Mouse (Mus musculus): ENCODE results near the gene Vegfd. TPM values are rescaled to one million over a fixed set of nuclear protein-coding genes. Genes with fewer than 3 reads are reported as not detected.
A peak's percentile ranks its signal among the peaks of the same experiment; 100 is the strongest.

Gene Vegfd
- polyA plus RNA-seq (2015; fragmentation: Nextera tagmentation; extraction: Ambion mirVana), result 26.6 and 26.8 TPM in 2 replicates

DNA sequence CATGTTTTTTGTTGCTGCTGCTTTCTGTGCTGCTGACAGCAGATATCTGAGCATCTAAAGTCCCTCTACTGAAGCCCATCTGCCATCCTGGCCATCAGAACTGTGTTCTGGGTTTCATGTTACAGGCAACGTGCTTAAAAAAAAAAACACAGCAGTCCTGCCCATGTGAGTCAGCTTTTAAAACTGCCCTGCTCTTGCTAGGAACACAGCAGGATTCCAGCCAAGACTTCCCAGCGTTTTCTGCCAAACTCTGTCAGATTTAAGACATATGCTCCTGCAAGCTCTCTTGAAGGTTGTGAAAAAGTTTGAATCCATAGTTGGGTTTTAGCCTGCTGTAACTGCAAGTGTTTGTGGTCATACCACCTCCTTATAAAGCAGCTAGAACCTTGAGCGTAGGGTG is at the start of gene Vegfd:
Gene Vegfd, plus strand, starts transcription at position 298 of the 400 bp plus-strand sequence.
- DNase-seq (ENCODE audit: low spot score), result peak; percentile 75

GRCm38 (mm10) chrX:164323391-164323913 is 49.7 kb upstream of the Vegfd start:
- Histone ChIP-seq H3K36me3 (ENCODE audit: insufficient read depth, low read length) (no peaks in the 10 kb centered on the region), H3K4me2 (replicated peaks; ENCODE audit: low read depth, low read length) (no peak overlapping the region), H3K4me1 (ENCODE audit: insufficient read depth, low read depth, low read length) (no peaks in the 10 kb centered on the region), H3K9me3 (ENCODE audit: low read length) (no peaks in the 10 kb centered on the region), H3K9ac (replicated peaks; ENCODE audit: low read depth) (no peak overlapping the region), H3K27me3 (replicated peaks; ENCODE audit: insufficient read depth, low read length) (no peaks in the 10 kb centered on the region), H3K27ac (ENCODE audit: low read length) (no peak overlapping the region), H3K4me3 (ENCODE audit: low read depth, low read length) (no peak overlapping the region)
- no peak for DNase-seq (ENCODE audit: low spot score)
- no peak for ATAC-seq
- TF ChIP-seq CTCF (IDR thresholded peaks at IDR 0.05), result no peak
- no peak for TF ChIP-seq EP300 (IDR thresholded peaks at IDR 0.05)
- WGBS, result 60% methylated on average over 4 of the region's 4 CpGs

More for the DNA sequence above, at the start of gene Vegfd:
- ATAC-seq, result peak; percentile 56
- Histone ChIP-seq H3K4me1 (ENCODE audit: insufficient read depth, low read depth, low read length) (no peaks in the 10 kb centered on the region), H3K27ac (ENCODE audit: low read length) (no peak within 1 kb of the TSS), H3K27me3 (replicated peaks; ENCODE audit: insufficient read depth, low read length) (no peaks in the 10 kb centered on the region), H3K4me3 (ENCODE audit: low read depth, low read length) (no peak within 1 kb of the TSS; the same call in 1 of the 2 replicates), H3K9me3 (ENCODE audit: low read length) (no peaks in the 10 kb centered on the region), H3K36me3 (ENCODE audit: insufficient read depth, low read length) (no peaks in the 10 kb centered on the region), H3K9ac (replicated peaks; ENCODE audit: low read depth) (no peak within 1 kb of the TSS), H3K4me2 (replicated peaks; ENCODE audit: low read depth, low read length) (no peak within 1 kb of the TSS)
- 11% methylated on average over 3 of the region's 3 CpGs for WGBS
- TF ChIP-seq EP300 (IDR thresholded peaks at IDR 0.05) (no peak), CTCF (IDR thresholded peaks at IDR 0.05) (no peak)

DNA sequence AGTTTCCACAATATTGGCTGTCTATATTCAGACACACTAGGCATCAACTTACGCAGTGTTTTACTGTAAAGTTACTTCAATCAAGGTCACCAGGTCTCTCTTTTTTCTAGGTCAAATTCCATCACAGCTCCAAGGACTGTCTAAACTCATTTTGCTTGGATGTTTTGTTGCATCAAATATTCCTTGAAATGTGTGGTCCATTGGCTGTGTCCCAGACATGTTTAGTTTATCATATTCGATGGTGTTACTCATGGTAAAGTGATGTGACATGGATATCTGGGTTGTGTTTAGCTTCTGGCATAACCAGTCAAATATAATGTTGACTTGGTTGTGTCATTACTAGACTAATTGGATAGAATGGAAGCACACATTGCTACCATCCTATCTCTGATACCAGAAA is 42.8 kb upstream of the Vegfd start:
- Histone ChIP-seq H3K4me1 (ENCODE audit: insufficient read depth, low read depth, low read length) (no peaks in the 10 kb centered on the region), H3K9ac (replicated peaks; ENCODE audit: low read depth) (no peak overlapping the region)
- 73% methylated on average over 2 of the region's 2 CpGs for WGBS

DNA sequence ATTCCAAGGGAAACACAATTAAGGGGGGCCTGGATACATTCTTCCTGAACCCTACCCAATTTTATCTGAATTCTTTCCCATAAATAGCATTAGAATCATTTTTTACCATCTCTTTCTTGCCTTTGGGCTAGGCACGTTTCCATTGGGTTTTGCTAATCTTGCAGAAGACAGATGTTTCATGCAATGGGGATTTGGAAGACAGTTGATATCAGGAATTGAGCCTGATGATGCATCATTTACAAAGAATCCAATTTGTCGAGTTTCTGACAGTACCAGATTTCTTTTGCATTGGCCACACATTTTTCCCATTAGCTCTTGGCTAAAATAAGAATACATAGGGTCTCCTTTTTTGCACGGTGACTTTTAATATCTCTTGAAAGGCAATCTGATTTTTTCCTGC is 42.4 kb upstream of the Vegfd start:
- 58% methylated on average over 3 of the region's 3 CpGs for WGBS
- H3K4me2 ChIP-seq (replicated peaks; ENCODE audit: low read depth, low read length), result no peak overlapping the region
- H3K9me3 ChIP-seq (ENCODE audit: low read length), result no peaks in the 10 kb centered on the region
- TF ChIP-seq EP300 (IDR thresholded peaks at IDR 0.05) (no peak), CTCF (IDR thresholded peaks at IDR 0.05) (no peak)
- H3K9ac ChIP-seq (replicated peaks; ENCODE audit: low read depth), result no peak overlapping the region
- no peaks in the 10 kb centered on the region for H3K4me1 ChIP-seq (ENCODE audit: insufficient read depth, low read depth, low read length)
- ATAC-seq, result no peak
- no peak for DNase-seq (ENCODE audit: low spot score)
- no peak overlapping the region for H3K4me3 ChIP-seq (ENCODE audit: low read depth, low read length)
- no peaks in the 10 kb centered on the region for H3K36me3 ChIP-seq (ENCODE audit: insufficient read depth, low read length)
- H3K27me3 ChIP-seq (replicated peaks; ENCODE audit: insufficient read depth, low read length), result no peaks in the 10 kb centered on the region
- no peak overlapping the region for H3K27ac ChIP-seq (ENCODE audit: low read length)

More for the DNA sequence above, 42.8 kb upstream of the Vegfd start:
- Histone ChIP-seq H3K27ac (ENCODE audit: low read length) (no peak overlapping the region), H3K4me2 (replicated peaks; ENCODE audit: low read depth, low read length) (no peak overlapping the region), H3K4me3 (ENCODE audit: low read depth, low read length) (no peak overlapping the region), H3K36me3 (ENCODE audit: insufficient read depth, low read length) (no peaks in the 10 kb centered on the region), H3K27me3 (replicated peaks; ENCODE audit: insufficient read depth, low read length) (no peaks in the 10 kb centered on the region), H3K9me3 (ENCODE audit: low read length) (no peaks in the 10 kb centered on the region)
- ATAC-seq, result no peak
- DNase-seq (ENCODE audit: low spot score), result no peak
- no peak for TF ChIP-seq CTCF (IDR thresholded peaks at IDR 0.05)

- ATAC-seq, result no peak
Measured at GRCm38 (mm10) chrX:164338591-164338990, 34.6 kb upstream of the Vegfd start.

GRCm38 (mm10) chrX:164345359-164345938 is 27.7 kb upstream of the Vegfd start:
- no peak overlapping the region for H3K4me3 ChIP-seq (ENCODE audit: low read depth, low read length)
- DNase-seq (ENCODE audit: low spot score) (no peak), ATAC-seq (no peak)
- WGBS, result 75% methylated on average over 4 of the region's 4 CpGs
- no peaks in the 10 kb centered on the region for H3K9me3 ChIP-seq (ENCODE audit: low read length)
- no peak overlapping the region for H3K9ac ChIP-seq (replicated peaks; ENCODE audit: low read depth)
- H3K27ac ChIP-seq (ENCODE audit: low read length), result no peak overlapping the region
- TF ChIP-seq CTCF (IDR thresholded peaks at IDR 0.05) (no peak), EP300 (IDR thresholded peaks at IDR 0.05) (no peak)
- H3K4me2 ChIP-seq (replicated peaks; ENCODE audit: low read depth, low read length), result no peak overlapping the region
- no peaks in the 10 kb centered on the region for H3K27me3 ChIP-seq (replicated peaks; ENCODE audit: insufficient read depth, low read length)
- H3K36me3 ChIP-seq (ENCODE audit: insufficient read depth, low read length), result no peaks in the 10 kb centered on the region
- H3K4me1 ChIP-seq (ENCODE audit: insufficient read depth, low read depth, low read length), result no peaks in the 10 kb centered on the region

More at GRCm38 (mm10) chrX:164338591-164338990, 34.6 kb upstream of the Vegfd start:
- Histone ChIP-seq H3K27me3 (replicated peaks; ENCODE audit: insufficient read depth, low read length) (no peaks in the 10 kb centered on the region), H3K4me3 (ENCODE audit: low read depth, low read length) (no peak overlapping the region), H3K4me2 (replicated peaks; ENCODE audit: low read depth, low read length) (no peak overlapping the region), H3K36me3 (ENCODE audit: insufficient read depth, low read length) (no peaks in the 10 kb centered on the region), H3K27ac (ENCODE audit: low read length) (no peak overlapping the region), H3K9ac (replicated peaks; ENCODE audit: low read depth) (no peak overlapping the region), H3K9me3 (ENCODE audit: low read length) (no peaks in the 10 kb centered on the region), H3K4me1 (ENCODE audit: insufficient read depth, low read depth, low read length) (no peaks in the 10 kb centered on the region)
- no peak for DNase-seq (ENCODE audit: low spot score)
- TF ChIP-seq CTCF (IDR thresholded peaks at IDR 0.05) (no peak), EP300 (IDR thresholded peaks at IDR 0.05) (no peak)
- WGBS, result 59% methylated on average over 4 of the region's 4 CpGs
